Mouse (Mus musculus) bone marrow macrophage, adult 2 months (primary cell): ENCODE results near the gene D1Ertd622e.

Experiments
- CTCF ChIP-seq: IDR thresholded peaks from 2 replicates; pipeline ENCODE4 v1.5.1; 2012; ENCODE audit warnings: low read depth, mild to moderate bottlenecking, low read length, moderate library complexity
- POLR2A ChIP-seq: IDR thresholded peaks from 2 replicates; pipeline ENCODE4 v1.6.1; 2012; ENCODE audit warnings: mild to moderate bottlenecking, low read depth, low read length, borderline replicate concordance

GRCm38 (mm10) chr1:97697273-97697672, 35.4 kb upstream of the D1Ertd622e start:
- TF ChIP-seq CTCF (no peak), POLR2A (no peak)
